Comparison of ENCODE assay signal across 22 mouse cellular contexts in the genomic region with DNA sequence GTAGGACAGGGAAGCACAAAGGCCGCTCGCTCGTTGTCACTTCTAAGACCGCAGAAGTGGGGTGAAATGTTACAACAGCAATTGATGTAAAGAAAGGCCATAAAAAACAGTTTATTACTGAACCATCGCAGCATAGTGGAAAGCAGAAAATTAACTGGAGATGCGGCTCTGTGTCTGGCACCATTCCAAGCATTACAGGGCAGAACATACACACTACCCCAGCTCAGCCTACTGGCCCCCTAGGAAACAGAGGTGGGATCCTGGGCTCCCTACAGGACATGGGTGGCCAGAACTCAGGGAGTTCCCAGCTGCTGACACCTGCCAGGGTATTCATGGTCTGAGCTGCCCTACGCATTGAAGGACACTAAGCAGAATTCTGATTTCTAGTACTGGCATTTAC. TPM values are rescaled to one million over a fixed set of nuclear protein-coding genes. Genes with fewer than 3 reads are reported as not detected.
DNase-seq lines count a peak whose midpoint lies in the region; ATAC-seq and TF ChIP-seq lines count a peak whose summit lies in the region.
"Had no signal": no experiment of that assay in that cellular context is flagged by ENCODE, and none has a peak within 500 bp of the region (broad histone marks: within the 10 kb centered on the region; RNA-seq: fewer than 3 reads in every experiment).

No protein-coding gene starts in this region.

- no peak for ATAC-seq in heart, embryonic 13.5 days (ENCODE audit: extremely low read depth, insufficient number of reproducible peaks, low FRiP score, low TSS enrichment)
- peak; percentile 43; the same call in 1 of the 2 replicates for ATAC-seq in kidney, embryonic 15.5 days (replicated peaks; ENCODE audit: low FRiP score)
- ATAC-seq in midbrain, embryonic 13.5 days, result no peak
- ATAC-seq in midbrain, embryonic 15.5 days (replicated peaks), result no peak
- ATAC-seq in limb, embryonic 15.5 days (ENCODE audit: insufficient number of reproducible peaks, low FRiP score, low TSS enrichment, low read depth), result 0 out of 2 replicates have a peak, but pooled peaks have one; percentile 49
- ATAC-seq: Patski had no signal

- H3K9me3 ChIP-seq in heart, embryonic 13.5 days, result no peaks in the 10 kb centered on the region
- H3K9me3 ChIP-seq in kidney, embryonic 15.5 days (replicated peaks), result no peaks in the 10 kb centered on the region
- H3K9me3 ChIP-seq in midbrain, embryonic 13.5 days, result no peaks in the 10 kb centered on the region
- no peaks in the 10 kb centered on the region for H3K9me3 ChIP-seq in midbrain, embryonic 15.5 days
- no peaks in the 10 kb centered on the region for H3K9me3 ChIP-seq in limb, embryonic 15.5 days
- H3K9me3 ChIP-seq: embryonic facial prominence, embryonic 10.5 days; limb, embryonic 13.5 days; liver, embryonic 15.5 days had no signal

- H3K79me2 ChIP-seq in heart, adult 2 months (replicated peaks; ENCODE audit: control insufficient read depth, insufficient read depth, low read length), result no peaks in the 10 kb centered on the region

- no peak for TF ChIP-seq POLR2A in heart, adult 2 months (IDR thresholded peaks at IDR 0.05; ENCODE audit: insufficient read depth, low read depth, low read length)

- H3K4me3 ChIP-seq in heart, embryonic 13.5 days, result no peak overlapping the region
- H3K4me3 ChIP-seq in heart, adult 2 months, result no peak overlapping the region
- H3K4me3 ChIP-seq in kidney, embryonic 15.5 days (replicated peaks), result no peak overlapping the region
- no peak overlapping the region for H3K4me3 ChIP-seq in midbrain, embryonic 13.5 days (replicated peaks)
- H3K4me3 ChIP-seq in midbrain, embryonic 15.5 days, result no peak overlapping the region
- H3K4me3 ChIP-seq in limb, embryonic 15.5 days, result no peak overlapping the region
- H3K4me3 ChIP-seq: embryonic facial prominence, embryonic 10.5 days; gastrocnemius, adult 2 months; limb, embryonic 13.5 days; liver, embryonic 15.5 days had no signal

- DNase-seq in heart, adult 2 months, result no peak
- no peak for DNase-seq in kidney, postnatal 36 days
- DNase-seq in adrenal gland, postnatal 25 days, result no peak
- DNase-seq: cerebellum, adult 11-12 months; gastrocnemius, adult 2 months; kidney, adult 8-10 months; lung, postnatal 10 days; retina, postnatal 1 day; right cerebral cortex, postnatal 25 days; spleen, adult 18-20 months had no signal

- H3K9ac ChIP-seq in heart, embryonic 13.5 days, result 0 out of 2 replicates have a peak overlapping the region, but pooled peaks have one; percentile 3
- H3K9ac ChIP-seq in heart, adult 2 months (ENCODE audit: low read depth, low read length), result no peak overlapping the region
- no peak overlapping the region for H3K9ac ChIP-seq in kidney, embryonic 15.5 days
- no peak overlapping the region for H3K9ac ChIP-seq in midbrain, embryonic 13.5 days (replicated peaks)
- H3K9ac ChIP-seq in midbrain, embryonic 15.5 days, result no peak overlapping the region
- H3K9ac ChIP-seq in limb, embryonic 15.5 days, result no peak overlapping the region
- H3K9ac ChIP-seq: limb, embryonic 13.5 days; liver, embryonic 15.5 days had no signal

- H3K27me3 ChIP-seq in heart, embryonic 13.5 days (replicated peaks), result peaks cover 51% of the 10 kb centered on the region
- no peaks in the 10 kb centered on the region for H3K27me3 ChIP-seq in heart, adult 2 months (ENCODE audit: control insufficient read depth, insufficient read depth, low read length)
- peaks cover 15% of the 10 kb centered on the region; the same call in 1 of the 2 replicates for H3K27me3 ChIP-seq in kidney, embryonic 15.5 days
- H3K27me3 ChIP-seq in midbrain, embryonic 13.5 days, result no peaks in the 10 kb centered on the region; the same call in 1 of the 2 replicates
- H3K27me3 ChIP-seq in midbrain, embryonic 15.5 days (replicated peaks), result no peaks in the 10 kb centered on the region
- H3K27me3 ChIP-seq in limb, embryonic 15.5 days, result peaks cover 9% of the 10 kb centered on the region

- TF ChIP-seq CTCF in heart, adult 2 months (IDR thresholded peaks at IDR 0.05), result no peak

- H3K36me3 ChIP-seq in heart, embryonic 13.5 days, result no peaks in the 10 kb centered on the region
- H3K36me3 ChIP-seq in heart, adult 2 months (ENCODE audit: control insufficient read depth, insufficient read depth, low read length), result no peaks in the 10 kb centered on the region
- H3K36me3 ChIP-seq in kidney, embryonic 15.5 days, result no peaks in the 10 kb centered on the region
- no peaks in the 10 kb centered on the region for H3K36me3 ChIP-seq in midbrain, embryonic 13.5 days
- H3K36me3 ChIP-seq in midbrain, embryonic 15.5 days (replicated peaks), result no peaks in the 10 kb centered on the region
- H3K36me3 ChIP-seq in limb, embryonic 15.5 days, result no peaks in the 10 kb centered on the region
- H3K36me3 ChIP-seq: embryonic facial prominence, embryonic 10.5 days; limb, embryonic 13.5 days; liver, embryonic 15.5 days had no signal

- no peak for TF ChIP-seq EP300 in heart, adult 2 months (IDR thresholded peaks at IDR 0.05; ENCODE audit: insufficient read depth, low read depth, low read length)

- intact Hi-C loops in heart, adult 2 months (cut with DNase I), result no loop called here

- H3K27ac ChIP-seq in heart, embryonic 13.5 days (replicated peaks), result no peak overlapping the region
- H3K27ac ChIP-seq in heart, adult 2 months, result no peak overlapping the region
- no peak overlapping the region for H3K27ac ChIP-seq in kidney, embryonic 15.5 days
- 0 out of 2 replicates have a peak overlapping the region, but pooled peaks have one; percentile 15 for H3K27ac ChIP-seq in midbrain, embryonic 13.5 days
- H3K27ac ChIP-seq in midbrain, embryonic 15.5 days, result no peak overlapping the region
- H3K27ac ChIP-seq in limb, embryonic 15.5 days, result no peak overlapping the region
- H3K27ac ChIP-seq: embryonic facial prominence, embryonic 10.5 days; gastrocnemius, adult 2 months; limb, embryonic 13.5 days; liver, embryonic 15.5 days had no signal

- H3K4me1 ChIP-seq in heart, embryonic 13.5 days, result peaks cover 39% of the 10 kb centered on the region
- H3K4me1 ChIP-seq in heart, adult 2 months (ENCODE audit: control insufficient read depth, insufficient read depth, low read length), result no peaks in the 10 kb centered on the region
- H3K4me1 ChIP-seq in kidney, embryonic 15.5 days, result peaks cover 12% of the 10 kb centered on the region
- H3K4me1 ChIP-seq in midbrain, embryonic 13.5 days (replicated peaks), result peaks cover 41% of the 10 kb centered on the region
- peaks cover 30% of the 10 kb centered on the region for H3K4me1 ChIP-seq in midbrain, embryonic 15.5 days
- peaks cover 3% of the 10 kb centered on the region; the same call in 1 of the 2 replicates for H3K4me1 ChIP-seq in limb, embryonic 15.5 days
- H3K4me1 ChIP-seq: liver, embryonic 15.5 days had no signal

- 60% methylated on average over 7 of the region's 7 CpGs for WGBS in heart, embryonic 13.5 days
- 64% methylated on average over 7 of the region's 7 CpGs for WGBS in heart, adult 2 months
- WGBS in kidney, embryonic 15.5 days, result 34% methylated on average over 7 of the region's 7 CpGs
- 54% methylated on average over 7 of the region's 7 CpGs for WGBS in midbrain, embryonic 13.5 days
- 49% methylated on average over 7 of the region's 7 CpGs for WGBS in midbrain, embryonic 15.5 days
- 41% methylated on average over 7 of the region's 7 CpGs for WGBS in limb, embryonic 15.5 days

- H3K4me2 ChIP-seq in heart, embryonic 13.5 days, result no peak overlapping the region
- no peak overlapping the region for H3K4me2 ChIP-seq in kidney, embryonic 15.5 days
- H3K4me2 ChIP-seq in midbrain, embryonic 13.5 days (replicated peaks), result no peak overlapping the region
- H3K4me2 ChIP-seq in midbrain, embryonic 15.5 days, result no peak overlapping the region
- H3K4me2 ChIP-seq in limb, embryonic 15.5 days, result no peak overlapping the region
- H3K4me2 ChIP-seq: limb, embryonic 13.5 days; liver, embryonic 15.5 days had no signal

RNA-seq across cellular contexts. Expression of a gene that starts 23.3 kb away (rescaled TPM):
- polyA plus RNA-seq in heart, embryonic 13.5 days (2015; fragmentation: Nextera tagmentation; extraction: Ambion mirVana), result 8.0 and 8.4 TPM in 2 replicates
- total RNA-seq in heart, adult 2 months (2021), result 10 to 100 TPM; 10.5 to 12.6 TPM
- 11.3 and 20.2 TPM in 2 replicates for polyA plus RNA-seq in heart, adult 2 months (2012; rRNA removed)
- 0.75 and 1.1 TPM in 2 replicates for polyA plus RNA-seq in kidney, embryonic 15.5 days (2015; fragmentation: Nextera tagmentation; extraction: Ambion mirVana)
- 5.0 and 6.8 TPM in 2 replicates for polyA plus RNA-seq in midbrain, embryonic 13.5 days (2015; fragmentation: Nextera tagmentation; extraction: Ambion mirVana)
- 10.3 and 10.5 TPM in 2 replicates for polyA plus RNA-seq in midbrain, embryonic 15.5 days (2015; fragmentation: Nextera tagmentation; extraction: Ambion mirVana)
- polyA plus RNA-seq in limb, embryonic 15.5 days (2015; fragmentation: Nextera tagmentation; extraction: Ambion mirVana), result 2.0 and 2.3 TPM in 2 replicates
- total RNA-seq in adrenal gland, postnatal 25 days (2021), result 52.1 and 77.9 TPM in 2 replicates
- total RNA-seq: ES-E14; gastrocnemius, adult 2 months; megakaryocyte progenitor cell, adult 5-6 weeks had no signal
- polyA plus RNA-seq: Patski; thymus, postnatal 0 days had no signal

Comparison
In these comparisons a context has a peak if more than half of its experiments do, and no peak if none do; other contexts are left out.
1. ATAC-seq: peak in kidney, embryonic 15.5 days (single experiment) and limb, embryonic 15.5 days (single experiment); none in heart, embryonic 13.5 days (single experiment), midbrain, embryonic 13.5 days (single experiment) and midbrain, embryonic 15.5 days (single experiment).